Mouse (Mus musculus) bone marrow macrophage, adult 2 months (primary cell): ENCODE measurements around the gene Ampd1.

Experiments used
- CTCF ChIP-seq: IDR thresholded peaks from 2 replicates; pipeline ENCODE4 v1.5.1; 2012; ENCODE audit warnings: low read depth, mild to moderate bottlenecking, low read length, moderate library complexity
- POLR2A ChIP-seq: IDR thresholded peaks from 2 replicates; pipeline ENCODE4 v1.6.1; 2012; ENCODE audit warnings: mild to moderate bottlenecking, low read depth, low read length, borderline replicate concordance

DNA sequence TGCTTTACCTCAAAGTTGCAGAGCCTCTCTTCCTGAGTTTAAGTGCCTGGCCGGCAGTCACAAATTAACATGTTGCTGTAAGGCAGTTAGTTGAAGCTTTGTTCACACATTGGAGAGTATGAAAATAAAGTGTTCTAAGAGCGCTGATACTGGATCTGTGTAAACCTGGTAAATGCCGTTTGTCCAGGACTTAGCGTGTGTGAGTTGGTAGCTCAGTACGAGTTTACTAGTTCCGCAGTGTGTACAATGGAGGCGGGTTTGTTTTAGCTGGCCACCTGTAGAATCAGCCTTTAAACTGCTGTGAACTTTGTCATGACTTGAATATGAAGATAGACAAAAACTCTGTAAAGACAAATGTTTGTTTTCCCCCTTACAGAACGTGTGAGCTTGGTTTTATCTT lies 6.9 kb upstream of the Ampd1 start:
- TF ChIP-seq CTCF (no peak), POLR2A (no peak)
